Mouse (Mus musculus) gastrocnemius, adult 2 months (tissue): Measurements from ENCODE around the gene Rcor1. TPM values are rescaled to one million over a fixed set of nuclear protein-coding genes. Genes with fewer than 3 reads are reported as not detected.
A peak's percentile ranks its signal among the peaks of the same experiment; 100 is the strongest.
"Not testable (repeated sequence)": the region's sequence is repeated elsewhere in the genome, so short reads cannot be mapped to it uniquely, and the experiment has no call there.

Source experiments
- DNase-seq: peaks from one replicate; pipeline ENCODE4 v3.0.0; 2022
- H3K27ac ChIP-seq: fragments of 200-600 bp; 2 replicates; pipeline ENCODE4 v1.8.1; 2022; ENCODE audit warnings: mild to moderate bottlenecking
- H3K4me3 ChIP-seq: fragments of 200-600 bp; 2 replicates; pipeline ENCODE4 v1.8.1; 2022; ENCODE audit warnings: mild to moderate bottlenecking, moderate library complexity
- CTCF ChIP-seq: fragments of 200-600 bp; IDR thresholded peaks from 2 replicates; pipeline ENCODE4 v1.8.1; 2022; ENCODE audit warnings: antibody characterized with exemption, mild to moderate bottlenecking, moderate library complexity
- intact Hi-C: fragments of 180-260 bp; cut with DNase I; formaldehyde crosslinking; loops from one replicate; pipeline ENCODE4 v1.15.1; 2025
- total RNA-seq, 2 experiments: library from RNA; stranded (reverse); gene quantifications; 2 replicates each; pipeline ENCODE4 v1.2.3; 2021

Rcor1 gene
- total RNA-seq, 2 experiments from 2014 or later: 6.8 to 8.5 TPM

DNA sequence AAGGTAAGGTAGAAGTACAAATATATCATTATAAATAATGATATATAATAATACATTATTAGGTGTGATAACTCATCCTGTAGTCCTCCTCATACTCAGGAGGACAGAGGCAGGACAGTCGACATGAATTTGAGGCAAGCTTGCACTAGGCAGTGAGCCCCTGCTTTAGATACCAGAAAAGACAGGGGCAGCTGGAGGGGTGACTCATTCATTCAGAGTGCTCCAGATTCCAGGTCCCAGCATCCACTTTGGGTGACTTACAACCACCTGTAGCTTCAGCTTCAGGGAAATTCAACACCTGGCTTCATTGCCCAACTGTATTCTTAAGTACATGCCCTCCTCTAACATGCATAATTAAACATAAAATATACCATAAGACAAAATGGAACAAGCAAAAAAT, 7.7 kb downstream of the Rcor1 start:
- intact Hi-C loops: no loop called here
- DNase-seq: no peak
- no peak overlapping the region for H3K27ac ChIP-seq
- H3K4me3 ChIP-seq: no peak overlapping the region
- TF ChIP-seq CTCF: no peak

DNA sequence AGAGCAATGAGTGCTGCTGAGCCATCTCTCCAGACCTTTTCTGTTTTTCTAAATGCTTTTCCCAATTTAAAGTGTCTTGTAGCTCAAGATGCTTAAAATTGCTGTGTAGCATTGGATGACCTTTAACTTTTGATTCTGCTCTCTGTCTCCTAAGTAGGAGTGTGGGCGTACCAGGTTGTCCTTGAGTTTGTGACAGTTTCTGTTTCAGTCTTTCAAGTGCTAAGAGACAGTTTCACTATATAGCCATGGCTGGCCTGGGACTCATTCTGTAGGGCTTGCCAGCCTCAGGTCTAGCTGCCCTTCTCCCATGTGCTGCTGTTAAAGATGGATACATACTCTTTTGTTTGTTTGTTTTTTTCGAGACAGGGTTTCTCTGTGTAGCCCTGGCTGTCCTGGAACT, 9.1 kb downstream of the Rcor1 start:
- DNase-seq: no peak
- no peak for TF ChIP-seq CTCF
- H3K27ac ChIP-seq: no peak overlapping the region
- intact Hi-C loops: no loop called here
- H3K4me3 ChIP-seq: no peak overlapping the region

DNA sequence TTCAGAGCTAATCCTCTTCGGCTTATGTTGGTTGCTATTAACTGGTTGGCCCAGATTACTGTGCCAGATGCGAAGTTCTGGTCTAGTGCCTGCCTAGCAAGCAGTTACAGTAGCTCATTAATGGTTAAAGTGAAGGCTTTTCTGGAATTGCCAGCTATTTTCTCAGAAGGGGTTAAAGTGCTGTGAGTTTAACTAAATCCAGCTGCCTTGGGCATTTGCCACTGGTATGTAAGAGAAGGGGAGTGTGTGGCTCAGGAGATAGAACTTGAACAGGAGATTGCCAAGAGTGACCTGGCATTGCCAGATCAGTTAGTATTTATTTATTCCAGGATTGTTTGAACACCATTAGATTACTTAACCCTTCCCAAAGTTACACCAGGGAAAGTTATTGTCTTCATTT, 11.1 kb downstream of the Rcor1 start:
- intact Hi-C loops: no loop called here
- Histone ChIP-seq H3K27ac (no peak overlapping the region), H3K4me3 (no peak overlapping the region)
- DNase-seq: no peak
- TF ChIP-seq CTCF: no peak

DNA sequence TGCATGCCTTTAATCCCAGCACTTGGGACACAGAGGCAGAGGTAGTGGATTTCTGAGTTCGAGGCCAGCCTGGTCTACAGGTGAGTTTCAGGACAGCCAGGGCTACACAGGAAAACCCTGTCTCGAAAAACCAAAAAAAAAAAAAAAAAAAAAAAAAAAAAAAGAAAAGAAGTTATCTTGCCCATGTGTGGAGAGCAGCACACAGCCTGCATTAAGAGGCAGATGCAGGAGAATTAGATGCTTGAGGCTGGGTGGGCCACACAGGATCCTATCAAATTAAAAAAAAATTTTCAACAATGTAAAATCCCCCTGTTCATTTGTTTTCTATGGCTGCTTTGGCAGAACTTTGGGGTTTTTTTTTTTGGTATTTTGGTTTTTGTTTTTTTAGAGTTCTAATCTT, 24.2 kb downstream of the Rcor1 start:
- no peak for DNase-seq
- Histone ChIP-seq H3K4me3 (no peak overlapping the region), H3K27ac (no peak overlapping the region)
- intact Hi-C loops: no loop called here
- no peak for TF ChIP-seq CTCF

DNA sequence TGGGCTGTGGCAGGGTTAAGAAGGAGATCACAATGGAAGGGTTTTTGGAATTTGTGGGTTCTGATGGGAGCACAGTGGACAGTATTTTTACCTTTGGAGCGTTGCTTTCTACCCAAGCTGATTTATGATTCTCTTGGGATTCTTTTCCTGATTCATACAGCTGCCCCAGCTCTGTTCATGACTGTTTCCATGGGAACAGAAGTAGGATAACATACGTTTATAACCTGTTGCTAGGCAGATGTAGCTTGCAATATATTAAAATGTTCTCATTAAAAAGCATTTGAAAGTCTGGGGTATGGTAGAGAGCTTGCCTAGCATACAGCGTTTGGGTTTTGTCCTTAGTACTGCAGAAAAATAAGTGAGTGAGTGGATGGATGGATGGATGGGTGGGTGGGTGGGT, 25.1 kb downstream of the Rcor1 start:
- intact Hi-C loops: no loop called here
- no peak for TF ChIP-seq CTCF
- Histone ChIP-seq H3K27ac (no peak overlapping the region), H3K4me3 (no peak overlapping the region)
- DNase-seq: no peak

DNA sequence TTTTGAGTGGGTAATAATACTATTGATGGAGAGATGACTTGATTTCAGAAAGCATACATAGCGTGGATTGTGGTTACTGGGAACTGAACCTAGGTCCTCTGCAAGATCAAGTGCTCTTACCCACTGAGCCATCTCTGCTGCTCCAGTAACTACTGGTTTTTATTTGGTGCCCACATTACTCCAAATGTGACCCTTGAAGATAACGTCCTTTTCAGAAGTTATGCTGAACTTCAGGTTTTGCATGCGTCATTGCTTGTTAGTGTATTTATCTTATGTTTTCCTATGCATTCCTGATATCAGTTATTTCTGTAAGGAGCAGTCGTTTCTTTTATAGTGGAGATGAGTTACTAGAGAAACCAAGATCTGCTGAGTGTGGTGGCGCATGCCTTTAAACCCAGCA, 26.2 kb downstream of the Rcor1 start:
- intact Hi-C loops: no loop called here
- H3K27ac ChIP-seq: no peak overlapping the region
- no peak overlapping the region for H3K4me3 ChIP-seq
- no peak for DNase-seq
- TF ChIP-seq CTCF: no peak

DNA sequence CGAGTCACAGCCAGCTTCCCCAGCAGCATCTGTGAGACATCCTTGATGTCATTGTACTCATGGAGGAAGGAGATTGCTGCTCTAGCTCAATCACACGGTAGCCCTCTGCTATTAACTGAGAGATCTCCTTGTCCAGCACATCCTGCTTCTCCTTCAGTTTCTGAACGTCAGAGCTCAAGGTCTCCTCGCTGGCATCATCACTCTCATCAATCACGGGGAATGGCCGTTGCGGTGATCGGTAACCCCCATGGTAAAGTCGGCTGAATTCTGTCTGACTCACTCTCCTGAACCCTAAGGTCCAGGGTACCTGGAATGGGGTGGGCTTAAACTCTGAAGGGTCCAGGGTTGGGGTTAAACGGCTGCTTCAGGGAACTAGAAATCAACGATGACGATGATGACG, 28.7 kb downstream of the Rcor1 start:
- no peak overlapping the region for H3K4me3 ChIP-seq
- TF ChIP-seq CTCF: no peak
- no peak for DNase-seq
- H3K27ac ChIP-seq: no peak overlapping the region
- intact Hi-C loops: no loop called here

DNA sequence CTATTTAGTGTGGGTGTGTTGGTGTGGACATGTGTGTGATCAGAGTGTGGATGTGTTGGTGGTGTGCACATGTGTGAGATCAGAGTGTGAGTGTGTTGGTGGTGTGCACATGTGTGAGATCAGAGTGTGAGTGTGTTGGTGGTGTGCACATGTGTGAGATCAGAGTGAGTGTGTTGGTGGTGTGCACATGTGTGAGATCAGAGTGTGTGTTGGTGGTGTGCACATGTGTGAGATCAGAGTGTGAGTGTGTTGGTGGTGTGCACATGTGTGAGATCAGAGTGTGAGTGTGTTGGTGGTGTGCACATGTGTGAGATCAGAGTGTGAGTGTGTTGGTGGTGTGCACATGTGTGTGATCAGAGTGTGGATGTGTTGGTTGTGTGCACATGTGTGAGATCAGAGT, 30.1 kb downstream of the Rcor1 start:
- H3K27ac ChIP-seq, H3K4me3 ChIP-seq, intact Hi-C loops, DNase-seq: not testable (repeated sequence)

DNA sequence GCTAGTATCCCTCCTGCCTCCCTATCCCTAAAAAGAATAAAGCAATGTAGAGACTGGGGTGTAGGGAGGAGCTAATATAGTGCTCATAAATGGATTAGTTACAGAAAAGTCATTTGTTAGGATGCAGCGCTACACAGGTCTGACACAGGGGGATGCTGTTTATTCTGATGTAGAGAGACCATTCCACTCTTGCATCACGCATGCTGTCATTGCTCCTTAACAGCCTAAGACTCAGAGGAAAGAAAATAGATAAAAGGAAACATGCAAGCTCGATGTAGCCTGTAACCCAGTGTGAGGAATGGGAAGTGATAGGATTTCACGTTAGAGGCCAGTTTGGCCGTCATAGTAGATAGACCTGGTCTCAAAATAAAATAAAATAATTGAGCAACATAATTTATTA, 31.9 kb downstream of the Rcor1 start:
- DNase-seq: no peak
- Histone ChIP-seq H3K4me3 (no peak overlapping the region), H3K27ac (peak overlapping the region; percentile 77; the same call in 1 of the 2 replicates)
- TF ChIP-seq CTCF: no peak
- intact Hi-C loops: no loop called here

DNA sequence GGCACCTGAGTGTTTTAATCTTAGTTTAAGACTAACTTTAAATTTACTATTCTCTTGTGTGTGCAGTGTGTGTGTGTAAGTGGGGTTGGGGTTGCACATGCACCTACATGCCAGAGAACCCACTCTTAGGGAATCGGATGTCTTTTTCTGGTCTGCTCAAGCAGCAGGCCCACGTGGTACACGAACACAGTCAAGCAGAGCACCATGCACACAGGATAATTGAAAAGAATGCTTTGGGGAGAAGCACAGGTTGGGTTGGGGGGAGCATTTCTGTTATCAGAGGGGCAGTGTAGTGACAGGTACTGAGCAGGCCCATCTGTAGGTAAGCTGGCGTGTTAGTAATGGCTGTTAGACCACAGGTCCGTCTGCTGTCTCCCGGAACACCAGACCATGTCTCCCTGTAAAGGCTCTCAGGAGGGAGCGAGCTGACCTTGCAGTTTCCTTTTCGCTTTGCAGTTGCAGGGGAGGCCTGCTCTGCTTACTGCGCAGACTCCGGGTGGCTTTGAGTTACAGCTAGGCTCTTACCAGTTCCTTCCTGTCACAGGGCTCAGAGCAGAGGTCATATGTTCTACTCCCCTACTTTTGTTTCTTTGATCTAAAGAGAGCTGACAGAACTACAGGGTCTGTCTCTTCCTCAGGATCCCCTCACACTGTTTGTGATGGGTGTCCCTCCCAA, 32.5 kb downstream of the Rcor1 start:
- TF ChIP-seq CTCF: no peak
- H3K27ac ChIP-seq: peak overlapping the region; percentile 77
- H3K4me3 ChIP-seq: peak overlapping the region; percentile 21
- peak; percentile 68 for DNase-seq
- intact Hi-C loops: no loop called here

DNA sequence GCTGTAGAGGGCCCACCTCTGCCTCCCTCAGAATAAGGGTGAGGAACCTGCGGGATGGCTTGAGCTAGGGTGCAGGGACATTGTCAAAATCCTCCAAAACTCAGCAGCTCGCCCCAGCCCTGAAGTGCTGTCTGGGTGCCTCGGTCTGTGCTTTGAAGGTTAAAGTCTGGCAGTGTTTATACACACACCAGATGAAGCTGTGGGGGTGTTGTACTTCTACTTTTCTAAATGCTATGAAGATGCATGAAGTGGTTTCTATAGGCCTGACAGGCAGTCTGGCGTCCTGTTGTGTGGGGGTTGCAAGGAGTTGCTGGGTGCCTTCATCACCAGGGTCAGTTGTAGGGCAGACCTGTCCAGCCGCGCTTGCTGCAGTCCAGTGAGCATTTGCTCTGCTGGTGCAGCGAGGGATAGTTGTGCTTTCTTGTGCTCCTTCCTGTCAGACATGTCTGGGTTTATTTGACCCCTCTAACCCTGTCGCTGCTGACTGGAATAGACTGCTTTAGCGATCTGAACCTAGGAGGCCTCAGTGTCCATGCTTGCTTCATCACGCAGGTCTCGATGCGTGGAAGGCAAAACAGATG, 37.3 kb downstream of the Rcor1 start:
- intact Hi-C loops: no loop called here
- TF ChIP-seq CTCF: no peak
- Histone ChIP-seq H3K27ac (no peak overlapping the region), H3K4me3 (no peak overlapping the region)
- no peak for DNase-seq

DNA sequence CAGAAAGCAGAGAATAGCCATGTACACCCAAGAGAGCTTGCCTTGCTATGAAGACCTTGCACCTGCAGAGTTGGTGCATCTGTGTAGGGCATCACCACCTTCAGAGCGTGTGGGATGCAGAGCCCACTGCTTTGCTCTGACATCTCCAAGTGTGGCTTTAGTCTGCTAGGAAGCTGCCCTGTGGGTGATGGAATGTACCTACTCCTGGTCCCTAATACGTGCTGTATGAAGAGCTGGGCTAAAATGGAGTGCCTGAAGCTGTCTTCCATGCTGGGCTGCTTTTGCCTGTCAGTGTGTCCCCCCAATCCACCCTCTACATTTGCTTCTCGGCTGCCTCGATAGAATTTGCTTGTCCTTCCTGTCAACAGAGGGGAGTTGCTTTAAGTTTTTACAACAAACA, 46.4 kb downstream of the Rcor1 start:
- TF ChIP-seq CTCF: no peak
- H3K4me3 ChIP-seq: no peak overlapping the region
- intact Hi-C loops: loop anchor here (5.0 kb wide), 2 partner anchors 52 to 167 kb away; no protein-coding TSS in a partner anchor

DNA sequence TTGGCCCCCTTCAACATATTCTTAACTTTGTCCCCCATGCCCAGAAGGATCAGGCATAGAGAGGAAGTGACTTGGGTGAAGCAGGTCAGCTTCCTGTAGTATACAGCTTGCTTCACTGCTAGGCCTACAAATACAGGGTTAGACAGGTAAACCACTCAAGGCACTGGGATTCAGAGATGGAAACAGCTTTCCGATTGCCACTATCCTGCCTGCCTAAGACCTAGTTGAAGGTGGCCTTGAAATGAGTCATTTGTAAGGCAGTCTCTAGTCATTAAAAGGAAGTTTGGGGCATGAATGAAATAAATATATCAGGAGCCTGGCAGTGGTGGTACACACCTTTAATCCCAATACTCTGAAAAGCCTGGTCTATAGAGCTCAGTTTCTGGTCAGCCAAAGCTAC, 47.9 kb downstream of the Rcor1 start:
- no peak for TF ChIP-seq CTCF

More for the DNA sequence above, 46.4 kb downstream of the Rcor1 start:
- DNase-seq: no peak
- no peak overlapping the region for H3K27ac ChIP-seq

DNA sequence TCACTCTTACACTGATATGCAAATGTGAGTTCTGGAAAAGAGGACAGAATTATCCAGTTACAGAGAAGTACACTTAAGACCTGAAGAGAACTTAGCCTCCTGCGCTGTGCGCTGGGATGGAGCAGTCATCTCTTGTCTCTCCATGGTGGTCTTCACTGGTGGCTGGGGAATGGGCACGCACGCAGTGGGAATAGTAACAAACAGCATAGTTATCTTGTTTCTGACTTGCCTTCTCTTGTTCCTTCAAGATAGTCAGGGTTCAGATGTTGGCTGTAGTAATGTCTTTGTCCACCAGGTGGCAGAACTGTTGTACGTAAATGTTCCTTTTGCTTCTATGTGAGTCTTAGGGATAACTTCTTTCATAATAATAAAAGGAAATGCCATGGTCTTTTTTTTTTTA, 49.0 kb downstream of the Rcor1 start:
- peak; percentile 78 for TF ChIP-seq CTCF
- Histone ChIP-seq H3K4me3 (no peak overlapping the region), H3K27ac (peak overlapping the region; percentile 68; the same call in 1 of the 2 replicates)
- intact Hi-C loops: loop anchor here (5.0 kb wide), 2 partner anchors 49 to 164 kb away; no protein-coding TSS in a partner anchor
- DNase-seq: peak; percentile 66

More for the DNA sequence above, 47.9 kb downstream of the Rcor1 start:
- Histone ChIP-seq H3K27ac (no peak overlapping the region), H3K4me3 (no peak overlapping the region)
- intact Hi-C loops: loop anchor here (5.0 kb wide), 2 partner anchors 50 to 165 kb away; no protein-coding TSS in a partner anchor
- DNase-seq: no peak
